Mouse (Mus musculus): ENCODE measurements around the gene Dlec1.
A peak's percentile ranks its signal among the peaks of the same experiment; 100 is the strongest.

Dlec1 gene

DNA sequence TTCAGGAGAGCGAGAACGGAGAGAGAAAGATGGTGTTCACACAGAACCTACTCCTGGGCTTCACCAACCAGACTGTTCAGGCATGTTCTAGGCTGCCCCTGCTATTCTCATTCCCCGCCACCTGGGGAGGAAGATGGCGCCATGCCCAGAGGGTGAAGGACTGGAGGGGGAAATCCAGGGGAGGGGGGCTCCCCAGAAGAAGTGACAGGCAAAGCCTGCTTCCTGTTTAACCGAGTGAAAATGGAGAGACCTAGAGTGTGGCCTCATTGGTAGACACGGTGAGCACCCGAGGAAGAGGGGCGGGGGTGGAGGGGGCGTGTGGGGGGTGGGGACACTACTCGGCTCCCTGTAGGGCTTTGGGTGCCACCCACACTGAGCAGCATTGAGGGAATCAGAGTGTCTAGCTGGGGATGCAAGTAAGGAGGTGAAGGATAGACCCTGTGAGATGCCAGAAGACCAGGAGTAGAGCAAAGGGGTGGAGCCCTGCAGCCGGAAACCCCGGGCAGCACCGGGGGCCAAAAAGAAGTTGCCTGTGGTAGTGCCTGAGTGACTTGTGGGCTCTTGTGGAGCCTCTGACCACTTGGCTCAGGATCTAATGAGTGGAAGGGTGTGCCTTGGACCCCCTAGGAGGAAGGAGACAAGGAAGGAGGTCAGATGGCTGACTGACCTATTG, 44.0 kb downstream of the Dlec1 start:
- TF ChIP-seq GATA4 (IDR thresholded peaks at IDR 0.05; ENCODE audit: insufficient replicate concordance, low read length) = no peak

DNA sequence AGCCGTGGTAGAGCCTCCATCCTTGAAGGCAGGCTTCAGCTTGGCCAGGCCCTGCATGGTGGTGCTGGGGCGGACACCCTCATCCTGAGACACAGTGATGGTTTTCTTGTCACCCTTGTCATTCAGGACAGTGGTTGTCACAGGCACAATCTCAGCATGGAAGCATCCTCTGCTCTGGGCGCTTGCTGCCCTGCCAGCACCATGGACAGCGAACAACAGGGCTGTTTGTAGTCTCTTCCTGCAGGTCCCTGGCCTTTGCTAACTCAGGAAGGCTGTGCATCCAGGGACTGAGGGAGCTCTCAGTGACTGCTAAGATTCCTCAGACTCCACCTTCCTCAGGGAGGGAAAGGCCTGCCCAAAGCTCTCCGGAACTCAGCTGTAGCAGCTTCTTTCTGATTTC, 47.3 kb downstream of the Dlec1 start:
- no peak for TF ChIP-seq GATA4 (IDR thresholded peaks at IDR 0.05; ENCODE audit: insufficient replicate concordance, low read length)

- TF ChIP-seq GATA4 (IDR thresholded peaks at IDR 0.05; ENCODE audit: insufficient replicate concordance, low read length) = no peak
Observed at GRCm38 (mm10) chr9:119151751-119152150, 49.5 kb downstream of the Dlec1 start.

GRCm38 (mm10) chr9:119155416-119155815, 53.1 kb downstream of the Dlec1 start:
- TF ChIP-seq GATA4 (IDR thresholded peaks at IDR 0.05; ENCODE audit: insufficient replicate concordance, low read length) = 0 out of 2 replicates have a peak, but pooled peaks have one; percentile 8

GRCm38 (mm10) chr9:119155826-119156225, 53.5 kb downstream of the Dlec1 start:
- TF ChIP-seq GATA4 (IDR thresholded peaks at IDR 0.05; ENCODE audit: insufficient replicate concordance, low read length) = no peak

DNA sequence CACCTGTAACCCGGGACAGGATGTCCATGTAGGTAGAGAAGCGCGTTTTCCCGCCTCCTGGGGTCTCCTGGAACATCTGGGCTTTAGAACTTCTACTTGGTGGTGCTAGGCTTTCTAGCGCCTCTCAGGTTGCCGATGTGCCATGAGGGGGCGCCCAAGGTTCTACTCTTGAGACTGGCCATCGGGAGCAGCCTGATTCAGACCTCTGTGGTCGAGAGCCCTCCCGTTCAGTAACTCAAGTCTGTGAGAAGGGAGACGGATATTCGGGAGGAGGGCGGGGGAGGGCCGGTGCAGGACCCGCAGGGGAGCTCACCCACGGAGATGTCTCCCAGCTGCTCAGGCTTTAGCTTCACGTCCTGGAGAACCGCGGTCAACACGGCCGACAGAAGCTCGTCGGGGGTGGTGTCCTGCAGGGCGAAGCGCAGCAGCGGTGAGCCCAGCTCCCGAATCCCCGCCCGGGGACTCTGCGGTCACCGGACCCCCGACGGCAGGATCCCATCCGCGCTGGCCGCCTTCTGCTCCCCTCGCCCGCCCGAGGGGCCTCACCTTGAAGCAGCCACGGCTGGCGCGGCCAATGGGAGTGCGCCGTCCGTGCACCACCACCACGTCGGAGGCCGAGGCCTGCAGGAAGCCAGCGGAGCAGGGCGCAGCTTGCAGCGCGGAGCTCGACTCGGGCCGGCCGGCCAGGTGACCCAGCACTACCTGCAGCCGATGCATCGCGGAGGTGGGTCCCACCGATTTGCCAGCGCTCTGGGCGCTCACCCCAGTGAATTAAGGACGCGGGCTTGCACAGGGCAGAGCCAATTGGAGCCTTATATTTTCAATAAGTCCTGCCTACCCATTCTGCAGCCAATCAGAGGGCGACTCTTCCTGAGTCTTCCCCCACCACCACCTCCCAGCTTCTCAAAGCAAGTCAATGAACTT, 54.3 kb downstream of the Dlec1 start, which contains the start of gene Acaa1b:
TSS of gene Acaa1b (minus strand) at position 816 of the 924 bp plus-strand sequence.
- no peak for TF ChIP-seq GATA4 (IDR thresholded peaks at IDR 0.05; ENCODE audit: insufficient replicate concordance, low read length)

DNA sequence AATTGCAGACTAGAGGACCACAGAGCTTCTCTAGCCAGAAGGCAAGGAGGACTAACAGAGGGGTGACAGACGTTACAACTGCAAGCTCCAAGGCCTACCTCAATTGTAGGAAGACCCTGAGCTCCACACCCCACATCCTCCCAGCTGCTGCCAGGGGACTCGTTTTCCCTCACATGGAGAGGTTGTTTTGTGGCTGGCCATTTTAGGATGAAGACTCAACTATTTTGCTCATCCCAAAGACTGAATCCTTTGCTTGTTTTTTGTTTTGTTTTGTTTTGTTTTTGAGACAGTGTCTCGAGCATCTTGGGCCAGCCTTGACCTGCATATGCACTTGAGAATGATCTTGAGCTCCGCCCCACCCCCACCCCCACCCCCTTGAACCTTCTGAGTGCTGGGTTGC, 56.6 kb downstream of the Dlec1 start, which contains the start of gene Gm47289:
TSS of gene Gm47289 (plus strand) at position 301 of the 400 bp plus-strand sequence.
- no peak for TF ChIP-seq GATA4 (IDR thresholded peaks at IDR 0.05; ENCODE audit: insufficient replicate concordance, low read length)

DNA sequence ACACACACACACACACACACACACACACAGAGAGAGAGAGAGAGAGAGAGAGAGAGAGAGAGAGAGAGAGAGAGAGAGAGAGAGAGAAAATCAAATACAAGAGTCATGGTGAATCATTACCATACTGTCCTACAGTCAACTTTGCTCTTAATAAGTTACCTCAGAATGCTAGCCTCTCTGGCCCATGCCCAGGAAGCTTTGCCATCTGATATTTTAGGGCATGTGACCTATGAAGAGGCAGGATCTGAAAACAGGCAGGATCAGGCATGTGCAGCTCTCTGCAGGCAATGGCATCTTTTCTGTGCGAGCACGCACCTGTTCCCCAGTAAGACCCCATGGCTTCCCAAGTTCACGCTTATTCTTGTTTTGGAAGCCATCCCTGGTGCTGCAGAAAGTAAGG, 58.4 kb downstream of the Dlec1 start:
- TF ChIP-seq GATA4 (IDR thresholded peaks at IDR 0.05; ENCODE audit: insufficient replicate concordance, low read length) = peak; percentile 50; the same call in 1 of the 2 replicates

DNA sequence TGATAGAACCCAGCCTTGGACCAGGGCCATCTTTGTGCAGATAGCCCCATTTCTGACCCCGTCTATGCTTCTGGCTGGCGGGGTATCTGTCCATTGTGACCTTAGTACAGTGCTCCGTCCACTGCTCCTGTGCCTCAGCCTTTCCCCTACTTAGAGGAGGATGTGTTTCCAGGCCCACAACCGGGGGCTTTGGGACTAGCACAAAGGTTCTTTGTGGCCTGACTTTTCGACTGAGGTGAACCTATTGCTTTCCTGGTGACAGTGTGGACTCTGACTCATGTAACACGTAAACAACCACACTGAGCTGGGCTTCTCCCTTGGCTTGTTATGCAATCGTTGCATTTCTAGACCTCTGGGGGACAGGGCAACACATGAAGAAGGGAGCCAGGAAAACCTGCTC, 62.5 kb downstream of the Dlec1 start:
- TF ChIP-seq GATA4 (IDR thresholded peaks at IDR 0.05; ENCODE audit: insufficient replicate concordance, low read length) = no peak

DNA sequence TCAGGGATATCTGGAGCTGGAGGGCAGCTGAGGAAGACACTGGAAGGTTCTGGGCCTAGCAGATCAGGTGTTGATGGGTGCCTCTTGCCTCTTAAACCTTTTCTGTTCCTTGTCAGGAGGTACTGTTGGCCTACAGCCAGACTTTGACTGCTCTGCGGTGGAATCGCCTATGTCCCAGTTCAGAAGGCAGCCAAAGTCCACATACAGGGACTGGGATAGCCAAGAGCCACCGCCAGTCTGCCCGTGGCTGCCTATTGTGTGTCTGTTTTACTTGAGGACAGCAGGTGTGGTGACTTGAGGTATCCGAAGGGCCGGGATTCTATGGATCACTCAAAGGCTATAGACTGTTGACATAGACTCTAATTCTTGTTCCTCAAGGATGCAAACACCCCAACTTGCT, 63.3 kb downstream of the Dlec1 start:
- no peak for TF ChIP-seq GATA4 (IDR thresholded peaks at IDR 0.05; ENCODE audit: insufficient replicate concordance, low read length)

GRCm38 (mm10) chr9:119167608-119168007, 65.3 kb downstream of the Dlec1 start:
- no peak for TF ChIP-seq GATA4 (IDR thresholded peaks at IDR 0.05; ENCODE audit: insufficient replicate concordance, low read length)

- no peak for TF ChIP-seq GATA4 (IDR thresholded peaks at IDR 0.05; ENCODE audit: insufficient replicate concordance, low read length)
Observed at GRCm38 (mm10) chr9:119179292-119179691, 77.0 kb downstream of the Dlec1 start.

DNA sequence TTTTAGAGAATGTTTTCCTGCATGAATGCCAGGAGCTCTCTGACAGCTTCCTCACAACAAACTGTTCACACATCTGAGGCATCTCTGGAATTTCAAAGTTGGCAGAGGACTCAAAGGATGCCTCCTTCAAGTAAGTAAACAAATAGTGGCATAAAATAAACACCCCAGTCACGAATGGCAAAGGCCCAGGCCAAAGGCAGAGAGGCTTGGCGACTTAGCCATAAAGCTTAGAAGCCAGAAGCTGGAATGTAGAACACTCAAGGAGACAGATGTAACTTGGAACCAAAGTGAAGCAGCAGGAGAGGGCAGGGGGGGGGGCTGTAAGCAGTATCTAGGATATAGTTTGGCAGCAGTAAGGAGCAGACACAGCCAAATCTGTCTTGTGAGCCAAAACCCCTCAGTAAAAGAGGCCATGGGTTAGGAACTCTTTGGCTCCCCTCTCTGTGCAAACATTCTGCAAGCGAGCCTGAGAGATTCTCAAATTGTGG, 79.0 kb downstream of the Dlec1 start:
- no peak for TF ChIP-seq GATA4 (IDR thresholded peaks at IDR 0.05; ENCODE audit: insufficient replicate concordance, low read length)

DNA sequence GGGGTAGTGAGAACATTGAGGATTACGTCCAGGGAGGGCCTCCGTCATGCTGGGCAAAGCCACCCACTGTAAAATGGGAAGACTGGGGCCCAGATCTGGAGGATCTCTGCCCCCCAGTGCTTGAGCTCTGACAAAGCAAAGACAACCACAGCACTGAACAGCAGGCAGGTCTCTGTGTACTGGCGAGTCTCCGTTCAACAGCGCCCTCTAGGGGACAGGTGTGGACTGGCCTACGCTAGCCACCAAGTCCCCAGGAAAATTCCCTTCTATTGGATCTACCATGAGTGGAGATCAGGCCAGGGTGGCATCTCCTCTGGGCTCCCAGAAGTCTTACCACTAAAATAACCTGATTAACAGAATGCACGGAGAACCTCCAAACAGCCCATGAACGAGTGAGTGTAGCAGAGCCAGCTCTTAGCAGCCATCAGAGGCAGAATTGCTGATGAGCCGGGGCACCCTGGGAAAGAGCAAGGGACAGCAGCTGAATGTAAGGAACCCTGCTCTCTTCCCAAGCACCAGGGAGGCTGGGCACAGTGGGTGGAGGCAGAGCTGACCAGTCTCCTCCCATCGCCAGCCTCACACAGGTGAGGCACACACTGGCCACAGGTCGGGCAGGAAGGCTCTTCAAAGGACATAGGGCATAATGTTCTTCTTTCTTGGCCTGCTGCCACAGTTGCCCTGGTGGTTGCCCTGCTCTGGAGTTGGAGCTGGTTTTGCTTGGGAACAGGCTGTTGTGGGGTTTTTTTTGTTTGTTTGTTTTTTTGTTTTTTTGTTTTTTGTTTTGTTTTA, 90.1 kb downstream of the Dlec1 start:
- TF ChIP-seq GATA4 (IDR thresholded peaks at IDR 0.05; ENCODE audit: insufficient replicate concordance, low read length) = no peak
